Mouse (Mus musculus) stomach, embryonic 16.5 days (tissue): ENCODE data around the gene Bloc1s1. TPM values are rescaled to one million over a fixed set of nuclear protein-coding genes. Genes with fewer than 3 reads are reported as not detected.

ENCODE experiments used
- ATAC-seq: fragments of 200-750 bp; cut with Nextera tagmentation; 2 replicates; pipeline ENCODE4 v1.8.0; 2017; ENCODE audit warnings: moderate number of reproducible peaks, moderate TSS enrichment; ENCODE audit not compliant: insufficient read depth, low FRiP score
- H3K27ac ChIP-seq: fragments of 300-500 bp; sonication (generic); 2 replicates; pipeline ENCODE4 v1.5.1; 2014; ENCODE audit warnings: low read length
- H3K27me3 ChIP-seq: fragments of 300-500 bp; sonication (generic); 2 replicates; pipeline ENCODE4 v1.6.1; 2014; ENCODE audit warnings: low read length, control low read depth, mixed read lengths; ENCODE audit not compliant: control insufficient read depth, insufficient read depth
- H3K36me3 ChIP-seq: fragments of 300-500 bp; sonication (generic); 2 replicates; pipeline ENCODE4 v1.6.1; 2014; ENCODE audit warnings: low read length; ENCODE audit not compliant: control insufficient read depth, insufficient read depth
- H3K4me1 ChIP-seq: fragments of 300-500 bp; sonication (generic); 2 replicates; pipeline ENCODE4 v1.6.1; 2014; ENCODE audit warnings: low read length, control low read depth, mixed read lengths; ENCODE audit not compliant: control insufficient read depth, insufficient read depth
- H3K4me2 ChIP-seq: fragments of 300-500 bp; sonication (generic); 2 replicates; pipeline ENCODE4 v1.6.1; 2014; ENCODE audit warnings: low read depth, low read length, mixed read lengths
- H3K4me3 ChIP-seq: fragments of 300-500 bp; sonication (generic); replicated peaks from 2 replicates; pipeline ENCODE4 v1.5.1; 2014; ENCODE audit warnings: mild to moderate bottlenecking, low read length
- H3K9ac ChIP-seq: fragments of 300-500 bp; sonication (generic); 2 replicates; pipeline ENCODE4 v1.6.1; 2014; ENCODE audit warnings: low read length
- H3K9me3 ChIP-seq: fragments of 300-500 bp; sonication (generic); replicated peaks from 2 replicates; pipeline ENCODE4 v1.6.1; 2016; ENCODE audit warnings: low read length, control low read depth; ENCODE audit not compliant: control insufficient read depth
- WGBS: fragments of 180-500 bp; shearing (Covaris S2); extraction: QIAGEN DNeasy Blood & Tissue Kit; methylation state at CpG from one replicate; pipeline ENCODE4 v1.1.7; 2014; 5-methylcytosine and 5-hydroxymethylcytosine counted together
- polyA plus RNA-seq: library from polyadenylated mRNA; unstranded; fragments of >200 nt; fragmentation: Nextera tagmentation; extraction: Ambion mirVana; gene quantifications from 2 replicates; pipeline ENCODE4 v1.2.1, GENCODE M21; 2015

The Bloc1s1 gene
- polyA plus RNA-seq, 1 experiment from 2014 or later = 206 TPM

DNA sequence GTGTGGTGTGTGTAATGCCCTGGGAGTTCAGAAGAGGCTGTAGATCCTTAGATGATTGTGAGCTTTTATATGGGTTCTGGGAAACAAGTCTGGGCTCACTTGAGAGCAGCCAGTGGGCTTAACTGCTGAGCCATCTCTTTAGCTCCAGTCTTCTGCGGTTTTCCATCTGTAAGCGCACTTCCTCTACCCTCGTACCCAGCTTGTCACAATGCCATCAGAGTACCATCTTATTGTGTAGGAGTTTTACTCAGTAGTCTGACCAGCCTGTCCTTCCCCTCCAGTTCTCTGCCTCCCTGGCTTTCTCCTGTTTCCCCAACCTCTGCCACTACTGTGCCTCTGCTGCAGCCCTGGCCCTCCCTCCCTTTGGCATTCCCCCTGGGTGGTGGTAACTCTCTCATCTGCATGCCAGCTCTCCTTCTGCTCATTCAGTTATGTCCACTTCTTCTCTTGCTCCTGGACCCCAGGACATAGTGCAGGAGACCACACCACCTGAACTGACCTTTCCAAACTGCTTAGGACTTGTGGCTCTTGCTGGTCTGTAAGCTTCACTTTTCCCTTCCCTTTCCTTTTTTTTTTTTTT is 21.3 kb downstream of the Bloc1s1 start:
- ATAC-seq = no peak
- 77% methylated on average over 3 of the region's 3 CpGs for WGBS
- Histone ChIP-seq H3K9ac (no peak overlapping the region), H3K9me3 (no peaks in the 10 kb centered on the region), H3K4me2 (no peak overlapping the region), H3K4me3 (no peak overlapping the region), H3K36me3 (no peaks in the 10 kb centered on the region), H3K27ac (no peak overlapping the region), H3K4me1 (no peaks in the 10 kb centered on the region), H3K27me3 (no peaks in the 10 kb centered on the region)

DNA sequence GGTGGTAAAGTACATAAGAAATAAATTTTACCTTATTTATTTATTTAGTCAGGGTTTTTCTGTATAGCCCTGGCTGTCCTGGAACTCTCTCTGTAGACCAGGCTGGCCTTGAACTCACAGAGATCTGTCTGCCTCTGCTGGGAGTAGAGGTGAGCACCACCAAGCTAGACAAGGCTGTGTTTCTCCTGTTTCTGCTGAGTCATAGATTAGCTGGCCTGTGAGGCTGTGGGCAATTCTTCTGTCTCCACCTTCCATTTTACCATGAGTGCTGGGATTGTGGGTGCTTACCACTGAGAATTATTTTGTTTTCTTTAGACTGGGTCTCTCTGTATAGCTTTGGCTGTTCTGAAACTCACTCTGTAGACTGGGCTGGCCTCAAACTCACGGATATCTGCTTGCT is 22.4 kb downstream of the Bloc1s1 start:
- 75% methylated on average over 1 of the region's 1 CpGs for WGBS
- Histone ChIP-seq H3K36me3 (no peaks in the 10 kb centered on the region), H3K27me3 (0 out of 2 replicates have a peak, but pooled peaks cover 3% of the 10 kb centered on the region), H3K4me1 (no peaks in the 10 kb centered on the region), H3K4me3 (no peak overlapping the region), H3K27ac (no peak overlapping the region), H3K9ac (no peak overlapping the region), H3K9me3 (no peaks in the 10 kb centered on the region), H3K4me2 (no peak overlapping the region)
- ATAC-seq = no peak

DNA sequence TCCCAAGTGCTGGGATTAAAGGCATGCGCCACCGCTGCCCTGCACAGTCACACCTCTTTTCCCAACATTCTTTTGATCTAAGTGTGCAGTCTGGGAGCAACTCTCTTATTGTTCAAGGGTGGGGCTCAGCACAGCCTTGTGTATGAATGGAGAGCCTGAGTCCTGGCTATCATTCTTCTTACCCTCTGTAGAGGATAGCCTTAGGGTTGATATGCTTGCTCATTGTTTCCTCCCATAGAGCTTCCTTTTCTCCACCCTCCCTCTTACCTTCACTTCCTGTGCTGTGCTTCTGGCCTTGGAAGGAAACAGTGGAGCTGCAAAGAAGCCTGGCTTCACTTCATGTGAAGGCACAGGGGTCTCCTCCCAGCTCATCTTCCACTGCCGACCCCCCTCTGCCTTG is 23.1 kb downstream of the Bloc1s1 start, which contains the start of gene Cd63:
Cd63 (plus strand) TSS at position 292 of the 400 bp plus-strand sequence.
- ATAC-seq = no peak
- H3K4me2 ChIP-seq = no peak within 1 kb of the TSS
- 0 out of 2 replicates have a peak, but pooled peaks cover 3% of the 10 kb centered on the region for H3K27me3 ChIP-seq
- peaks cover 5% of the 10 kb centered on the region; the same call in 1 of the 2 replicates for H3K4me1 ChIP-seq
- H3K9me3 ChIP-seq = no peaks in the 10 kb centered on the region
- H3K36me3 ChIP-seq = no peaks in the 10 kb centered on the region
- no peak within 1 kb of the TSS for H3K4me3 ChIP-seq
- no peak within 1 kb of the TSS for H3K27ac ChIP-seq
- 77% methylated on average over 3 of the region's 3 CpGs for WGBS
- no peak within 1 kb of the TSS for H3K9ac ChIP-seq

DNA sequence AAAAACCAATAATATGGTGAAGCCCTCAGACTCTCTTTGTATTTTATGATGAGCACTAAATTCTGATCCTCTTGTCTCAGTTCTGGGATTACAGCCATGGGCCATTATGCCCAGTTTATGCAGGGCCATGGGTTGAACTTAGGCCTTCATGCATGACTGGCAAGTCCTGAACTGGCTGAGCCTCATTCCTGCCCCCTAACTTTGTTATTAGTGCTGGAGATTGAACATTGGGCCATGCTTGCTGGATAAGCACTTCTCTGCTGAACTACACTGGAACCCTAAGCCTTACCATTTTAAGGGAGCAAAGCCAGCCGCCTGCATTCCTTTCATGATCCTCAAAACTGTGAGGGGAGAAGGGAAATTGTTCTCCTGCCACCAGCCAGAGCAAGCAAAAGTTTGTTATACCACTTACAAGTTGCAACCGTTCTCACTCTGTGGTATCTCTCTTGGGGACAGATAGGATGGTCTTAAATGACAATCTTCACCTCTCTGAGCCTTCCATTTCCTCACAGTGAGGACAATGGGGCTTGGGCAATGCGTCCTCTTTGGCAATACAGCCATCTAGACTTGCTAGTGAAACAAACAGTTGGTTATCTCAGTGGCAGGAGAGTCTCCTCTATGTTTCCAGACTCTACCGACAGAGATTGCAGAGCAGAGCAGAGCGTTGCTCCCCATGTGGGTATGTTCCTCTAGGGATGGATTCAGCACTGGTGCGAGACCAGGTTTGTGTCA is 23.9 kb downstream of the Bloc1s1 start:
- Histone ChIP-seq H3K36me3 (no peaks in the 10 kb centered on the region), H3K4me2 (no peak overlapping the region), H3K9ac (no peak overlapping the region), H3K9me3 (no peaks in the 10 kb centered on the region), H3K27me3 (0 out of 2 replicates have a peak, but pooled peaks cover 3% of the 10 kb centered on the region), H3K4me1 (peaks cover 5% of the 10 kb centered on the region; the same call in 1 of the 2 replicates), H3K27ac (no peak overlapping the region), H3K4me3 (no peak overlapping the region)
- no peak for ATAC-seq
- 73% methylated on average over 6 of the region's 6 CpGs for WGBS

DNA sequence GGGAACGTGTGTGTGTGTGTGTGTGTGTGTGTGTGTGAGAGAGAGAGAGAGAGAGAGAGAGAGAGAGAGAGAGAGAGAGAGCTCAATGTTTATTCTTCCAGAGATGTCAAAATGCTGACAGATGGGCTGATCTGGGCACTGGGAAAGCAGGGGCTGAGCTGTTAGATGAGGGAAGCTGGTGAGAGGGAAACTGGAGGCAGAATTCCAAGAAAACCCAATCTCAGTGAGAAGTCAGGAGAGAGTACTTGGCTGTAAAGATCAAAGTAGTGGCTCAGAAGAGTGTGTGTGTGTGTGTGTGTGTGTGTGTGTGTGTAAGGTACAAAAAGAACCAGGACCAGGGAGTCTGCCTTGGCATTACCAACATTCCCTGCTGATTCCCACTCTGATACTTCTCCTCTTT is 26.3 kb downstream of the Bloc1s1 start:
- Histone ChIP-seq H3K4me2 (no peak overlapping the region), H3K27me3 (0 out of 2 replicates have a peak, but pooled peaks cover 3% of the 10 kb centered on the region), H3K4me1 (peaks cover 5% of the 10 kb centered on the region; the same call in 1 of the 2 replicates), H3K9me3 (no peaks in the 10 kb centered on the region), H3K4me3 (no peak overlapping the region), H3K36me3 (no peaks in the 10 kb centered on the region), H3K9ac (no peak overlapping the region), H3K27ac (no peak overlapping the region)
- no peak for ATAC-seq
- WGBS = 0% methylated on average over 1 of the region's 1 CpGs

DNA sequence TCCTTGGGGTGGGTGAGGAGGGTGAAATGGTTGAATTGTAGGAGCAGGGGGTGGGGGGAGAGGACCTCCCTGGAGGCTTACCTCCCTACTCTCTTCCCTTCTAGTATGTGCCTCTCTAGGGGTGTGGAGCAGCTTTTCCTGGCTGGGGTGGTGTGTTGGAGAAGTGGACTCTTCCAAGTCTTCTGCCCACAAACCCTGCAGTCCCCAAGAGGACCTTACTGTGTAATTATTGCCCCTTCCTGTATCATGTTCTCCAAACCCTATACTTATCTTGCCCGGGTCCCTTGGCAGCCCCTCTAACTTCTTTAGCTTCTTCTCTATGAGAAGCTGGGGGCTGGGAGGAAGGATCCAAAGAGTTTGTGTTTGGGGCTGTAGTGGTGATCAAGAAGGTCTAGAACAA is 27.0 kb downstream of the Bloc1s1 start:
- Histone ChIP-seq H3K9me3 (no peaks in the 10 kb centered on the region), H3K27ac (no peak overlapping the region), H3K36me3 (no peaks in the 10 kb centered on the region), H3K4me1 (peaks cover 5% of the 10 kb centered on the region; the same call in 1 of the 2 replicates), H3K4me3 (no peak overlapping the region), H3K9ac (no peak overlapping the region), H3K4me2 (no peak overlapping the region), H3K27me3 (0 out of 2 replicates have a peak, but pooled peaks cover 3% of the 10 kb centered on the region)
- 57% methylated on average over 1 of the region's 1 CpGs for WGBS
- no peak for ATAC-seq

DNA sequence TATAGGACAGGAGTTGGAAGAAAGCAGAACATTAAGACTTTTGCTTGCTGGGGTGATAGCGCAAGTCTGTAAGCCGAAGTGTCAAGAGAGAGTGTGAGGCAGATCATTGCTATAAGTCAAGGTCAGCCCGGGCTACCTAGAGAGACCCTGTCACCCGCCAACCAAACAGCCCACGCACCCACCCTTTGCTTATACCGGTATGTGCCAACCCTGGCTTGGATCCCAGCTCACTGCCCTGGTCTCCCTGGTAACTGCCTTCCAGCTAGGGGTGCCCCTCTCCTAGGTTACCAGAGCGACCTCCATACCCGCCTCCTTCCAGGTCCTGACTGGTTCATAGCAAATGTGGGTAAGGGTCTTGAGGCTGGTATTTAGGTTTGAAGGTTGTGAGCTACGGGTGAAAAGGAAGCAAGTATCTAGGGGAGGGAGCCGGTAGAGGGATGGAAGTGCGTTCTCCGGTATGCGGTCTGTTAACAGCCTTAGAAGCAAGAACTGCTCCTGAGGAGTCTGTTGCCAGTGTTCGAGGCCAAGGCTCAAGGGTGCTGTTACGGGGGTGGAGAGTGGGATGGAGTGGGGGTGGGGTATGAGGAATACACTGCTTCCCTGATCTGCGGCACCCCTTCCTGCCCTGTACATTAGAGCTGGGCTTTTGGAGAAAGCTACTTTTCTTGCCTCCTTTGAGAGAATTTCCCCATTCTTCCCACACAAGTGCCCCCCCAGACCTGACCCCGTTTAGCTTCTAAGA is 27.7 kb downstream of the Bloc1s1 start:
- Histone ChIP-seq H3K4me2 (peak overlapping the region; percentile 25), H3K9ac (0 out of 2 replicates have a peak overlapping the region, but pooled peaks have one; percentile 36), H3K27me3 (0 out of 2 replicates have a peak, but pooled peaks cover 3% of the 10 kb centered on the region), H3K36me3 (no peaks in the 10 kb centered on the region), H3K4me3 (no peak overlapping the region; the same call in 1 of the 2 replicates), H3K4me1 (peaks cover 5% of the 10 kb centered on the region; the same call in 1 of the 2 replicates), H3K9me3 (no peaks in the 10 kb centered on the region), H3K27ac (no peak overlapping the region)
- WGBS = 8% methylated on average over 17 of the region's 17 CpGs
- no peak for ATAC-seq

DNA sequence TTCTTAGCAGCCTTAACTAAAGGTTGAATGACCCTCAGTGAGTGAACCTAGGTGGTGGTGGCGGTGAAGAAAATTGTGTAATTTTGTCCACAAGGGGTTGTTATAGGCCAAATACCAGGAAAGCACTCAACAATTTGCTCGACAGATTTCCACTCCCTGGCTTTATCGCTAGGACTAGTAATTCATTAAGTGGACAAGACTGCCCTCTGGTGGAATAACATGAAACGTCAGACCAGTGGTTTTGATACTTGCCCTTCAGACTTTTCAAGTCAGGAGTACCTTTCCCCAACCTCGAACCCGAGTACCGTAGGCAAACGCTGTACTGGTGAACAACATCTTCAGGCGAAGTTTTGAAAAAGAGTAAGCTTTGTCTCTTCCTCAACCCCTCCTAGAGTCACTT is 28.4 kb downstream of the Bloc1s1 start:
- Histone ChIP-seq H3K4me1 (peaks cover 9% of the 10 kb centered on the region), H3K4me3 (no peak overlapping the region; the same call in 1 of the 2 replicates), H3K4me2 (peak overlapping the region; percentile 25), H3K36me3 (no peaks in the 10 kb centered on the region), H3K27ac (no peak overlapping the region), H3K9ac (0 out of 2 replicates have a peak overlapping the region, but pooled peaks have one; percentile 36), H3K27me3 (0 out of 2 replicates have a peak, but pooled peaks cover 3% of the 10 kb centered on the region), H3K9me3 (no peaks in the 10 kb centered on the region)
- ATAC-seq = no peak
- under 1% methylated on average over 9 of the region's 9 CpGs for WGBS
